Mouse (Mus musculus) neural tube, embryonic 11.5 days (tissue): Measurements from ENCODE around the gene Duox1. TPM values are rescaled to one million over a fixed set of nuclear protein-coding genes. Genes with fewer than 3 reads are reported as not detected.

Experiments
- ATAC-seq: fragments of 200-750 bp; cut with Nextera tagmentation; 2 replicates; pipeline ENCODE4 v1.8.0; 2017; ENCODE audit warnings: moderate number of reproducible peaks, mild to moderate bottlenecking, moderate TSS enrichment, moderate library complexity; ENCODE audit not compliant: insufficient read depth, low FRiP score, low TSS enrichment
- DNase-seq: peaks from one replicate; pipeline ENCODE4 v3.0.0-alpha.2; 2015; ENCODE audit warnings: low spot score
- H3K27ac ChIP-seq: fragments of 300-500 bp; sonication (generic); 2 replicates; pipeline ENCODE4 v1.5.1; 2014; ENCODE audit warnings: low read depth, mild to moderate bottlenecking, low read length
- H3K27me3 ChIP-seq: fragments of 300-500 bp; sonication (generic); 2 replicates; pipeline ENCODE4 v1.6.1; 2014; ENCODE audit warnings: mild to moderate bottlenecking, low read length, mixed read lengths; ENCODE audit not compliant: control insufficient read depth, insufficient read depth
- H3K36me3 ChIP-seq: fragments of 300-500 bp; sonication (generic); 2 replicates; pipeline ENCODE4 v1.6.1; 2014; ENCODE audit warnings: mild to moderate bottlenecking, low read length, moderate library complexity, mixed read lengths; ENCODE audit not compliant: control insufficient read depth, insufficient read depth
- H3K4me1 ChIP-seq: fragments of 300-500 bp; sonication (generic); 2 replicates; pipeline ENCODE4 v1.6.1; 2014; ENCODE audit warnings: low read length, mixed read lengths; ENCODE audit not compliant: control insufficient read depth, insufficient read depth
- H3K4me2 ChIP-seq: fragments of 300-500 bp; sonication (generic); 2 replicates; pipeline ENCODE4 v1.6.1; 2014; ENCODE audit warnings: low read depth, mild to moderate bottlenecking, moderate library complexity
- H3K4me3 ChIP-seq: fragments of 300-500 bp; sonication (generic); 2 replicates; pipeline ENCODE4 v1.5.1; 2014; ENCODE audit warnings: low read depth, low read length
- H3K9ac ChIP-seq: fragments of 300-500 bp; sonication (generic); 2 replicates; pipeline ENCODE4 v1.6.1; 2014; ENCODE audit warnings: mild to moderate bottlenecking, low read length
- H3K9me3 ChIP-seq: fragments of 300-500 bp; sonication (generic); 2 replicates; pipeline ENCODE4 v1.6.1; 2016; ENCODE audit warnings: low read length; ENCODE audit not compliant: control insufficient read depth
- WGBS: fragments of 180-500 bp; shearing (Covaris S2); extraction: QIAGEN DNeasy Blood & Tissue Kit; methylation state at CpG from one replicate; pipeline ENCODE4 v1.1.7; 2014; 5-methylcytosine and 5-hydroxymethylcytosine counted together
- polyA plus RNA-seq: library from polyadenylated mRNA; unstranded; fragments of >200 nt; fragmentation: Nextera tagmentation; extraction: Ambion mirVana; gene quantifications from 2 replicates; pipeline ENCODE4 v1.2.1, GENCODE M21; 2014

The Duox1 gene
- polyA plus RNA-seq, 1 experiment from 2014 or later: 0.11 TPM

DNA sequence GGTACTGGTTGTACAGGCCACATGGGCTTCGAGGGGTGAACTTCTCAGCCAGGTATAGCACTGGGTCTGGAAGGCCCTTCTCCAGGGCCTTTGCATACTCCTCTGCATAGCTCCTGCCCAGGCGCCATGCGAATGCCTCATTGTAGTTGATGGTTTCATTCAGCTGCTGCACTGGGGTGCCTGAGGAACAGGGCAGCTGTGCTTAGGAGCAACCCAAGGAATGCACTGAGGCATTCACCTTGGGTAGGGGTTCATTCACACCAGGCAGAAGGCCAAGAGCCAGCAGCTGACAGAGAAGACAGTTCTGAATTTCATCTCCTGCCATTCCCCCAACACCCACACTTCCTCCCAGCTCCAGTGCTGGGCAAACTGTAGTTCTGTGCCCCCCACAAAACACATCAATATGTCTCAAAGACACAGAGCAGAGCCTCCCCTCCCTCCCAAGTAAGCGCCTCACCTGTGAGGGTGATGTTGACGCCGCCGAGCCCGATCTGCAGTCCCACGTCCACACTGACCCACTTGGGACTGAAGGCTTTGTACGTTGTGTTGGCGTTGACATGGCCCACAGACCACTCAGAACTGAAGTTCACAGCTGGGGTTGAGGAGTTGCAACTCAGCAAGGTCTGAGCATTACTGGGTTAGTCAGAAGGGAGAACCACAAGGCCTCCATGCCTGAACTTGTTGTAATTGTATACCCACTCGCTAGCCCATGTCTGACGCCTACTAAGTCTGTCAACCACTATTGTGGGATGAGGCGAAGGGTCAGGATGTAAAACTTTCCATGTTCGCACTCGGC, 10.2 kb upstream of the Duox1 start:
- 87% methylated on average over 16 of the region's 16 CpGs for WGBS
- no peak overlapping the region for H3K27ac ChIP-seq
- no peaks in the 10 kb centered on the region for H3K9me3 ChIP-seq
- no peak overlapping the region for H3K4me2 ChIP-seq
- no peak overlapping the region for H3K4me3 ChIP-seq
- no peak overlapping the region for H3K9ac ChIP-seq
- peaks cover 23% of the 10 kb centered on the region for H3K27me3 ChIP-seq
- no peak for ATAC-seq
- DNase-seq: no peak
- H3K4me1 ChIP-seq: no peaks in the 10 kb centered on the region
- H3K36me3 ChIP-seq: no peaks in the 10 kb centered on the region

DNA sequence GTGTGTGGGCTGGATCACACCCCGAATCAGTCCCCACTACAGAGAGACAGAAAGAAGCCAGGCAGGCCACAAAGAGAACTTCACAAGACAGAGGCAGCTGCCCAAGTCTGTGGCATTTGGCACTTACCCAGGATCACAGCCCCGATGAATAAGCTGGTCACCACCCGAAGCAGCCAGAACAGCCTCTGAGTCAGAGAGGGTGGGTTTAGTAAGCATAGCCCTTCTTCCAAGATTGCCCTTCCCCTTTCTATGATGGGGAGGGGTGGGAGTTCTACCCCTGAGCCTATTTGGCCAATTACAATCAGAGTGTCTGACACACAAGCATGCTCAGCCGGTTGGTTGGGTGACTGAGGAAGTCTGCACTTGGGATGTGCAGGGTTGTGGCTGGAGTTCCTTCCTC, 9.3 kb upstream of the Duox1 start:
- 58% methylated on average over 4 of the region's 4 CpGs for WGBS
- H3K4me1 ChIP-seq: no peaks in the 10 kb centered on the region
- no peak overlapping the region for H3K4me3 ChIP-seq
- DNase-seq: no peak
- no peak overlapping the region for H3K4me2 ChIP-seq
- H3K9me3 ChIP-seq: no peaks in the 10 kb centered on the region
- H3K9ac ChIP-seq: no peak overlapping the region
- peaks cover 14% of the 10 kb centered on the region for H3K27me3 ChIP-seq
- H3K36me3 ChIP-seq: no peaks in the 10 kb centered on the region
- no peak for ATAC-seq
- no peak overlapping the region for H3K27ac ChIP-seq

DNA sequence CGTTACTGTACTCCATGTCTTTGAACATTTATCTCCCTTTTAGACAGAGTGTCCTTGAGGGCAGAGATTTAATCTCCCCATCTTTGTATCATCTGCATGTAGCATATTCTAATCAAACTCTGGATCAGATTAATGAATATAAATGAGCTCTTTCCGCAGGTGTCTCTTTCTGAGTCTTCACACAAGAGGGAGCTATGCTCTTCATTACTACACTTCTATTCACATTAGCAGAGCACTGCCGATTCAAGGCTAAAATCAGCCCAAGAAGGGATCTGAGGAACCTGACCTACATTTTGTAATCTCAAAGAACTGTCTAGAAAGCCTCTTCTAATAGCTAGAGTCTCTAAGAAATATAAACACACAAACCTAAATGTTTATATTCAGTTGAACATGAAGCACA, 5.8 kb upstream of the Duox1 start:
- H3K9me3 ChIP-seq: no peaks in the 10 kb centered on the region
- H3K27ac ChIP-seq: no peak overlapping the region
- 54% methylated on average over 3 of the region's 3 CpGs for WGBS
- no peaks in the 10 kb centered on the region for H3K36me3 ChIP-seq
- ATAC-seq (no peak), DNase-seq (no peak)
- peaks cover 22% of the 10 kb centered on the region for H3K27me3 ChIP-seq
- no peaks in the 10 kb centered on the region for H3K4me1 ChIP-seq
- H3K9ac ChIP-seq: no peak overlapping the region
- no peak overlapping the region for H3K4me2 ChIP-seq
- H3K4me3 ChIP-seq: no peak overlapping the region

DNA sequence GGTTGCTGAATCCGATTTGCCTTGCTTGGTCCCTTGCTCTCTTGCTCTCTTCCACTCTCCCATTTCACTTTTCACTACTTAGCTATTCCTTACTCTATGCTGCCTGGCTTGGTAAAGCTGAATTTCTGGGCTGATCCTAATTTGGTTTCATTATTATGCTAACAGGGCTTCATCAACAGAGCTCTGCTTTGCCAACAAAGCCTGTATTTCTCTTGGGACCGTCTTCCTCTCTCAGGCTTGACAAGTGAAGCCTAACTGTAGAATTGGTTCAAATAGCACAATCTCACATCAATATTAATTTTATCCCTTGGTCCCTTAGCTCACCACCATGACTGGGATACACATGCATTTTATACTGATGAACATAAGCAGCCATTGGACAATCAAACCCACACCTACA, 3.9 kb upstream of the Duox1 start:
- H3K4me1 ChIP-seq: no peaks in the 10 kb centered on the region
- no peaks in the 10 kb centered on the region for H3K9me3 ChIP-seq
- ATAC-seq (no peak), DNase-seq (no peak)
- H3K4me3 ChIP-seq: no peak overlapping the region
- no peak overlapping the region for H3K27ac ChIP-seq
- peaks cover 22% of the 10 kb centered on the region for H3K27me3 ChIP-seq
- 60% methylated on average over 2 of the region's 2 CpGs for WGBS
- no peak overlapping the region for H3K9ac ChIP-seq
- no peaks in the 10 kb centered on the region for H3K36me3 ChIP-seq
- no peak overlapping the region for H3K4me2 ChIP-seq

DNA sequence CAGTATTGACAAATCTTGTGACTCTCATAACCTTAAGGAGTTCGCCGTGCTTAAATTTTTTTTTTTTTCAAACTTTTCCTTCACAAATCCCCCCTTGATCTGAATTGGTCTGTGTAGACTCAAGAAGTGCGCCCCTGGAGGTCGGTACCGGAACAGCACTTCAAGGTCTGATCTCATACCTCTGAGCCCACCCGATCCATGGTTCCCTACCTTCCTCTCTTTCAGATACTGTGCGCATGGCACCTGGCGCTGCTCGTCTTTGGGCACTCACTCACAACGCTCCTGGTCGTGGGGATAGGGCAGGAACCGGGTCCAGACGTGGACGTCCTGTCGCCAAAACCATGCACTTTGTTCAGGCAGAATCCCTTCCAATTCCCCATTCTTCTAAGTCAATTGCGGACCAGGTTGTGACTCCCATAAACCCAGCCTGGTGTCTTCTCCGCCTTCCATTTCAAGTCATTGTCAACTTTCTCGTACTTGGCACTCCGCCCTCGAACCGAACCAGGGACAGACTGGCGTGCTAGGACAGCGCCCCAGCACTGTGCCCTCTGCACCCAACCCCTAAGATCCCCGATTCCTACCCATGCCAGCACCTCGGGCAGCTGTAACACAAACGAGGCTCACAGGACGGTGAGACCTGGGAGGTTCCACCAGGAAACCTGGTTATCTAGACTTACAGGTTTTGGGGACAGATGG, 2.6 kb upstream of the Duox1 start:
- peaks cover 22% of the 10 kb centered on the region for H3K27me3 ChIP-seq
- ATAC-seq (peak; percentile 60; the same call in 1 of the 2 replicates), DNase-seq (peak; percentile 73)
- no peak overlapping the region for H3K27ac ChIP-seq
- no peak overlapping the region for H3K9ac ChIP-seq
- no peaks in the 10 kb centered on the region for H3K36me3 ChIP-seq
- peak overlapping the region; percentile 6 for H3K4me3 ChIP-seq
- 3% methylated on average over 27 of the region's 27 CpGs for WGBS
- no peaks in the 10 kb centered on the region for H3K4me1 ChIP-seq
- H3K4me2 ChIP-seq: peak overlapping the region; percentile 9; the same call in 1 of the 2 replicates
- H3K9me3 ChIP-seq: no peaks in the 10 kb centered on the region

DNA sequence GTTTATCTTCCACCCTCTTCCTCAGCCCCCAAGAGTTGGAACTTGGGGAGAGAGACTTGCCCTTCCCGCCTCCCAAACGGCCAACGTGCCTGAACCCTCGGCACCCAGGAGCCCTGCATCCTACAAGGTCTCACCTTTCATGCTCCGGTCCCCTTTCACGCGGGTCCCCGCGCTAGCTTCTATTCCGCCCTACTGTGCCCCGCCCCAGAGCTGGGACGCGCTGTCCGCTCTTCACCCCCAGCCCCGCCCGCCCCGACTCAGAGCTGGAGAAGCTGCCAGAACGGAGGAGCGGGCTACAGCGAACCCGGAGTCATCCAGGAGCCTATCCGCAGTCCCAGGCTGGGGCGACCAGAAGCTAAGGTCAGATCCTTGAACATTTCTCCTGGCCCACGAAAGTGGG, 1.9 kb upstream of the Duox1 start, which contains the start of gene Duoxa1:
Duoxa1 (minus strand) TSS at position 195 of the 400 bp plus-strand sequence.
- no peaks in the 10 kb centered on the region for H3K36me3 ChIP-seq
- 4% methylated on average over 24 of the region's 24 CpGs for WGBS
- H3K4me1 ChIP-seq: no peaks in the 10 kb centered on the region
- peak within 1 kb of the TSS; percentile 6 for H3K4me3 ChIP-seq
- H3K9ac ChIP-seq: no peak within 1 kb of the TSS
- H3K27me3 ChIP-seq: peaks cover 22% of the 10 kb centered on the region
- ATAC-seq (no peak), DNase-seq (no peak)
- no peak within 1 kb of the TSS for H3K27ac ChIP-seq
- H3K9me3 ChIP-seq: no peaks in the 10 kb centered on the region
- H3K4me2 ChIP-seq: peak within 1 kb of the TSS; percentile 9; the same call in 1 of the 2 replicates

- WGBS: 64% methylated on average over 4 of the region's 4 CpGs
- Histone ChIP-seq H3K4me2 (no peak overlapping the region), H3K27me3 (peaks cover 20% of the 10 kb centered on the region), H3K27ac (no peak overlapping the region), H3K36me3 (no peaks in the 10 kb centered on the region), H3K4me3 (no peak overlapping the region), H3K9ac (no peak overlapping the region), H3K9me3 (no peaks in the 10 kb centered on the region), H3K4me1 (no peaks in the 10 kb centered on the region)
- DNase-seq: no peak
- no peak for ATAC-seq
These were observed 1.9 kb downstream of the Duox1 start for GRCm38 (mm10) chr2:122317384-122317783.

DNA sequence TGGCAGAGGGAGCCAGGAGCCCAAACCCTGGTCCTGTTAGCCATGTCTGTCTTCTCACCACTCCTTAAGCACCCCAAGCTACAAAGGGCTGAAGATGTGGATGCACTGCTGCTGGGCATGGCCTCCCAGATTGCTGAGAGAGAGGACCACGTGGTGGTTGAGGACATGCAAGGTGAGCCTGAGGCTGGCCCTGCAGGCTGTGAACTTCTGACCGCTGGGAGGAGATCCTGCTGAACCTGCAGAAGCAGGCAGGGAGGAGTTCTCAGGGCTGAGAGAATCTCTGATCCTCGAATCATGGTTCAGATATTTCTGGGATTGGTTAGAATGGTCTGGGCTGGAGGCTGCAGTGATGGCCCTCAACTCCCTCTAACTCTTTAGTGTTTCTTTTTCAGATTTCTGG, 8.5 kb downstream of the Duox1 start:
- no peaks in the 10 kb centered on the region for H3K36me3 ChIP-seq
- H3K9ac ChIP-seq: no peak overlapping the region
- H3K4me2 ChIP-seq: no peak overlapping the region
- H3K27me3 ChIP-seq: no peaks in the 10 kb centered on the region
- H3K27ac ChIP-seq: no peak overlapping the region
- DNase-seq (no peak), ATAC-seq (no peak)
- WGBS: 57% methylated on average over 3 of the region's 3 CpGs
- H3K9me3 ChIP-seq: no peaks in the 10 kb centered on the region
- H3K4me3 ChIP-seq: no peak overlapping the region
- no peaks in the 10 kb centered on the region for H3K4me1 ChIP-seq

- H3K27ac ChIP-seq: no peak overlapping the region
- H3K9ac ChIP-seq: no peak overlapping the region
- H3K27me3 ChIP-seq: no peaks in the 10 kb centered on the region
- H3K4me1 ChIP-seq: no peaks in the 10 kb centered on the region
- H3K9me3 ChIP-seq: no peaks in the 10 kb centered on the region
- H3K36me3 ChIP-seq: no peaks in the 10 kb centered on the region
- no peak for DNase-seq
- WGBS: 78% methylated on average over 3 of the region's 3 CpGs
- H3K4me2 ChIP-seq: no peak overlapping the region
- no peak for ATAC-seq
- no peak overlapping the region for H3K4me3 ChIP-seq
These were observed 9.1 kb downstream of the Duox1 start for GRCm38 (mm10) chr2:122324586-122324985.
